Mouse (Mus musculus): ENCODE results near the gene Nkiras2.
"Not testable (repeated sequence)": the region's sequence is repeated elsewhere in the genome, so short reads cannot be mapped to it uniquely, and the experiment has no call there.

Gene Nkiras2

DNA sequence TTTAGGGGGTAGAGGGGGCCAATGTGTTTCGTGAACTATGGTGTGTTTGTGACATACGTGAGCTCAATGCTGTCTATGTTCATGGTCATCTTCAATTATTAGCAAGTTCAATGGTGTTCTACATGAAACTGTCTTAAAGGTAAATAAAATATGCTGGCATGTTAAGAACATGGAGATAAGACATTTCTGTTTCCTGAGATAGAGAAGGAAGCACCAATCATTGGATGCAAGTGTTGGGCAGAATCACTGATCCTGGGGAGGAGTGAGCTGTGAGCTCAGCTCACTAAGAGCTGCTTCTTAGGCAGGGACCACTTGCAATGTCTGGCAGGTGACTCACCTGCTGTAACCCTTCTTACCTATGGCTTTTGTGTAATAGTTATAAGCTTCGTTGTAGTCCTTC lies 17.7 kb upstream of the Nkiras2 start:
- no peak for DNase-seq (ENCODE audit: low read depth, low spot score)

DNA sequence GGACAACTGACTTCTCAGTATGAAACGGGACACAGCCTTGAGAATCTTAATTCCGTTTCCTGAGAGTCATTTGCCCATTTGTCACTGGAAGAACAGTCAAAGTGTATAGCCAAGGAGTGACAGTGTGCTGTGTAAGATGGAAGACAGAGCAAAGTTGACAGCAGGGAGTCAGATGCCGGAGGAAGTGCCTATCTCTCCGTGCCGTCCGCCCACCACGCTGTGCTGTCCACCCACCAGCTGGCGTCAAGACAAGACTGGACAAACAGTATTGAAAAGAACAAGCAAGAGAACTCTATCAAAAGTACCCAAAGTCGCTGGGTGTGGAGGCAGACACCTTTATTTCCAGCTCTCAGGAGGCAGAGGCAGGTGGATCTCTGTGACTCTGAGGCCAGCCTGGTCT lies 15.9 kb upstream of the Nkiras2 start:
- DNase-seq (ENCODE audit: low read depth, low spot score): no peak

DNA sequence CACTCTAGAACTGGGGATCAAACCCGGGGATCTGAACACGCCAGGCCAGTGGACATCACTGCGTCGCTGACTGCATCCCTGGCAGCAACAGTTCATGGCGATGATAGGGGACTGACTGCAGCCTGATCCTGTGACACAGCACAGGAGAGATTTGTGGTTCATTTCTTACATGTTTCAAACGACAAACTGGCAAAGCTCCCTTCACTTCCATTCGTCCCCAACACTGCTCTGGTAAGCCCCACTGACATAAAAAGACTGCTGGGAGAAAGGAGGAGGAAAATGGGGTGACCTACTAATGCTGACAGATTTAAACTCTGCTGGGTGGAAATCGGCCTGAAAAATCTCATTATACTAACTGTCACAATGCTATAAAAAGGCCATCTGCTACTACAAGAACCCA lies 15.2 kb upstream of the Nkiras2 start:
- DNase-seq (ENCODE audit: low read depth, low spot score): no peak

DNA sequence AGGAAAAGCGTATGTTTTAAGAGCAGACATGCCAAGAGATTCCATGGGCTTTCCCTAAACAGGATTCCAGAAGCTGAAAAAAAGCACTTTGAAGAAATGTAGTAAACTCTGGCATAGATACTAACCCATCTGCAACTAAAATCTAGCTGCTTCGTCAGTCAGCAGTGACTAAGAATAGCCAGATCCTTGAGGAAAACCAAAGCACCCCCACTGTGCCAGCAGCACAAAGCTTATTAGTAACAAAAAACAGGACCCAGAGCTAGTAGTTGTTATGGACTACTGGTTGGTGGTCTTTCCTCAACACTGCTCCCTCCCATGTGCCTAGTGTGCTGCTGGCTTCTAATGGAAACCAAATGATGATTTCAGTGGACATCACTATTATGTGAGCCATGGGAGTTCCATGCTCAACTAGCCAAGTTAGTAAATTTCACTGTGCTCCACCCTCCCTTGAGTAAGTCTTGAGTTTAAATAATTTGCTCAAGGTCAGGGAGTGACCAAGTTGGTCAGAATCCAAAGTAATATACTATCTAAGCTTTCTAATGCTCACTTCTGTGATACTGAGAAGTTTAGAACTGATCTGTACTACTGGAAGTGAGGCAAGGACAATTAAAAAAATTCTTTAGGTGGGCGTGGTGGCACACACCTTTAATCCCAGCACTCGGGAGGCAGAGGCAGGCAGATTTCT lies 14.6 kb upstream of the Nkiras2 start:
- DNase-seq (ENCODE audit: low read depth, low spot score): no peak

DNA sequence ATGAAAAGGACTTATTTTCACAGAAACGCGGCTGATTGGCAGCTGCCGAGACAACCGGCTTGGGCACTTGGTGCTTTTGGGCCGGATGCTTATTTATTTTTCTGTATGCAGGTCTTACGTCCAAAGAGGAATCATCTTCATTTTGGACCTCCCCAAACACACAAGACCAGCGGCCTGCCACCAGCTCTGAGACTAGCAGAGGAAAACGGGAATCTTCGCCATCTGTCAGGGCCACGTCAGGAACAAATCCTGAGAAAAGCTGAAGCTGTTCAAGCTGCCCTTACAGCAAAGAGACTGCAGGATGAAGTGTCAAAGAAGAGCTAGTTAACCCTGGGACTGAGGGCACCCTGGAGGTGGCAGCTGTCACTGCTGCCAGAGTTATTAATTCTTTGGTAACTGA lies 13.6 kb upstream of the Nkiras2 start:
- DNase-seq (ENCODE audit: low read depth, low spot score): no peak

DNA sequence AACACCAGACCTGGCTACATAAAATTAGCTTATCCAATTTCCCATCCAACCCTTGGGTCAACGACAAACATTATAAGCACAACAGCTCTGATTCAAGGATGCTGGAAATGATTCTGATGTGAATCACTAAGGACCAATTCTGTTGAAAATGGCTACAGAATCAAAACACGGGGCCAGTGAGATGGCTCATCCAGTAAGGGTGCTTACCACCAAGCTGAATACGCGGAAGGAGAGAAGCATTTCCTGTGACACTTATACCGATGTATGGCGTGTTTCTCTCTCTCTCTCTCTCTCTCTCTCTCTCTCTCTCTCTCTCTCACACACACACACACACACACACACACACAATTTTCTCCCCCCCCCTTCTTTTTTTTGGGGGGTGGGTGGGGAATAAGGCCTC lies 11.9 kb upstream of the Nkiras2 start:
- no peak for DNase-seq (ENCODE audit: low read depth, low spot score)

DNA sequence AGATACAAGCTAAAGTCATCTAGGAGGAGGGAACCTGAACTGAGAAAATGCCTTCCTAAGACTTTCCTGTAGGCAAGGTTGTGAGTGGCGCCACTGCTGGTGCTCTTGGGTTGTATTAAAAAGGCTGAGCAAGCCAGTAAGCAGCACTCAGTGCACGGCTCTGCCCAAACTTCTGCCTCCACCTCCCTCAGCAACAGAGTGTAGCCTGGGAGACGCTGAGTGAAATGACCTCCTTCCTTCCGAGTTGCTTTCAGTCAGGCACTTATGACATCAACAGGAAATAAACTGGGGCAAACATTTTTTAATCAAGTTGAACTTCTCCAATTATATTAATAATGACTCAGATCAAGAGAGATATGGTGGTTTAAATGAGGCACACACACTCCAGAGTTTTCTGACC lies 10.2 kb upstream of the Nkiras2 start:
- DNase-seq (ENCODE audit: low read depth, low spot score): no peak

DNA sequence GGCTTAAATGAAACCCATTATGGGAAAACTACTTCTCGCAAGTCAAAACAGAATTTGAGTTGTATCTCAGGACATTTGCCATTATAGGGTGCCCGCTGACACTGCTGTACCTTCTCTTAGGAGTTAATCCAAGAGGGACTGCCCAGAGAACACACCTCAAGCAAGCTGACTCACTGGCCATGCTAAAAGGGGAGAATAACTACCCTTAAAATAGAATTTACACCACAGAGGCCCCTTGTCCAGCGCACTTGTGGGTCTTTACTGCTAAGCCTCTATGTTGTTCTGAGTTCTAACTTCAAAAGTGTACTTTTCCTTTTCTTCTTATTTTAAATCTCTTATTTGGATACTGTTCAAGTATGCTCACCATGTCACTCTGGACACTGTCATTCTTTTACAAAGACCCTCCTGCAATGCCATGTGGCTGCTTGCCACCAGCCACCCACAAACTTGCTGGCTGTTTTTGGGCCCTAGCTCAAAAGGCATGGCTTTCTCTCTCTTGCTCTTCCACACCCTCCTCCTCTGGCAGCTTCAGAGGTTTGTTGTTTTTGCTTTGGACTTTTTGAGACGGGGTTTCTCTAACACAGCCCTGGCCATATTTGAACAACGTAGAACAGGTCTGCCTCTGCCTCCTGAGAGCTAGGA lies 9.6 kb upstream of the Nkiras2 start:
- no peak for DNase-seq (ENCODE audit: low read depth, low spot score)

DNA sequence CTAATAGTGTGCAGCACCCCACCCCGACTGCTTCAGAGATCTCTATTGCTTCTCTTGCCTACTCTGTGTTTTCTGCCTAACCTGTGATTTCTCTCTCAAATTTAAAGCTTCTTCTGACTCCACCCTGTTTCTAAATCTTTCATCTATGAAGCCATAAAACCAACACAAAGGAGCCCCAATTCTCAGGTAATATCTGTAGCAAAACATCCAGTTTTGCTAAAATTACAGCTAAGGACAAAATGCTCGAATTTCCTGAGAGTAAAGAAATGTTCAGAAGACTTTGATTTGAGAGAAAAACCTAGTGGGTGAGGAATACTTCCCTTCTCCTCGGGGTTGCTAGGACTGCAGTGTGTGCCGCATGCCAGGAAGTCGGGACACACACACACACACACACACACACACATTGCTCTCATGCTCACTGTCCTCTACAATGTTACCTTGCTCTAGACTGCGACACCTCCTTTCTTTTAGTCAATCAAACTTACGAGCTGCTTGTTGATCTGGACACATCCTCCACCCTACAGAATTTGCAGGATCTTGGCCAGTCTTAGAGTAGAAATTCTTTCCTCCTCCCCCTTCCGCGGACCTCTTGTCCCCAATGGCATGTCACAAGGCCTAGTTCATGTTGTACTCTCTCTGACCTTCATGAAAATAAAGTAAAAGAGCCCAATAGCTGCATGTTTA lies 8.9 kb upstream of the Nkiras2 start:
- DNase-seq (ENCODE audit: low read depth, low spot score): no peak

DNA sequence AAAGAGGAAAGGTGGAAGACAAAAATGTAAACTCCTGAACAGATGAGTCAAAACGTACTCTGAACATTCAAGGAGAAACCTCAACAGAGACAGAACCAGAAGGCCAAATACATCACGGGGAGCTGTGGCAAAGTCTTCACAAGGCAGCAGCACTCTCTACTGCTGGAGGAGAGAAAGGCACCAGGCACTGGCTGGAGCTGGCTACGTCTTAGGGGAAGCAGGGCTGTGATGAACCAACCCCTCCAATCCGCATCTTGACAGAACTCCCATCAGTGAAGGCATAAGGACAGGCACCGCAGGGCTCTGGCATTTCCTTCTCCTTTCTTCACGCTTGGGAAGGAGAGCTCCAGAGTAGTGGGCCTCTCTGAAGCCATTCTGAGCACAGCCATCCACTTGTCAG lies 7.4 kb upstream of the Nkiras2 start:
- DNase-seq (ENCODE audit: low read depth, low spot score): no peak

DNA sequence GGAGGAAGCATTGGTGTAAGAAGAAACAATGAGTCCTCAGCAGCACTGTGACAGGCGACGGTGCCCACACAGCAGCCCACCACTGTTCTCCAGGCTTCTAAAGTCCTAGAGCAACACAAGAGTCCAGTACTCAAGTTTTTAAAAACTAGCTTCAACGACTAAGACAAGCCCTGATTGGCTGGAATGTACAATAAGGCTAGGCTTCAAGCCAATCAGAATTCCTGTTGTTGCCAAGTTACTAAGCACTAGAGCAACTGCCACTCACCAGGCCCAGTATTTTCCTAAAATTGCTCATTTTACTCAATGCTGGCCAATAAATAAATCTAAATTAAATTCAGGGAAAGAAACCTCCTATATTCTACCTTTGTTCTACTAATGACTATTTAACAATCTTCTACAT lies 5.8 kb upstream of the Nkiras2 start:
- DNase-seq (ENCODE audit: low read depth, low spot score): no peak

DNA sequence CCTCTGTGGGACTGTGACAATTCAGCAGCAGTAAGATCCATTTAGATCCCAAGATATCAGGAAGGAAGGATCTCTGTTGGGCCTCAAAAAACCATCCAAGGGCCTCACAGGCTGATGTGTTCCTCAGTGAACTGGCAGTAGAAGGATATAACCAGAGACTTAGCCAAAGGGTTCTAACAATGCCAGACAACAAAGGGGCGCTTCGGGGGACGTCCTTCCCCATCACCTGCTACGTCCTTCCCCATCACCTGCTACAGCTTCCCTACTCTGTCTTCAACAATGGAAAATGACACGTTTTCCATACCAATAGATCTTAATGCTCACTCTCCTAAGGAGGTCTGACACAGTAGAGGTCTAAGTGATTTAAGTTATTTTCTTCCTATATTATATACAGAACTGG lies 2.7 kb upstream of the Nkiras2 start:
- no peak for DNase-seq (ENCODE audit: low read depth, low spot score)

DNA sequence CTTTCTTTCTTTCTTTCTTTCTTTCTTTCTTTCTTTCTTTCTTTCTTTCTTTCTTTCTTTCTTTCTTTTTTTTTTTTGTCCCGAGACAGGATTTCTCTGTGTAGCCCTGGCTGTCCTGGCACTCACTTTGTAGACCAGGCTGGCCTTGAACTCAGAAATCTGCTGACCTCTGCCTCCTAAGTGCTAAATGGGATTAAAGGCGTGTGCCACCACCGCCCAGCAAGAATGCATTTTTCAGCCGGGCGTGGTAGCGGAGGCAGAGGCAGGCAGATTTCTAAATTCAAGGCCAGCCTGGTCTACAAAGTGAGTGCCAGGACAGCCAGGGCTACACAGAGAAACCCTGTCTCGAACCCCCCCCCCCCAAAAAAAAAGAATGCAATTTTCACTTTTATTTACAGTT lies 2.2 kb upstream of the Nkiras2 start:
- DNase-seq (ENCODE audit: low read depth, low spot score): not testable (repeated sequence)

DNA sequence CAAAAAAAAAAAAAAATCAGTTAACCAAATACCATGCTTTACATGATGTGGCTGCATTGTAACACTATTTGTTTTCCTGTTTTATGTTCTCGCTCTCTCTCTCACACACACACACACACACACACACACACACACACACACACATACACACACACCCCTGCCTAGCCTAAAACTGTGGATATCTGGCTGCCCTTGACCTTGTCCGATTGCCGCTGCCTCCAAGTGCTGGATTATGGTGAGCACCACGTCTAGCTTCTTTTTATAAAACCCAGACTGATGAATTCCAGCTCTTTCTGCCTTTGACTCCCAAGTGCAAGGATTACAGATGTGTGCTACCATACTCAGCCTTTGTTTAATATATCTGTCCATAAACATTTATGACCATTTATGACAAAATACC lies 1.6 kb upstream of the Nkiras2 start:
- DNase-seq (ENCODE audit: low read depth, low spot score): no peak

DNA sequence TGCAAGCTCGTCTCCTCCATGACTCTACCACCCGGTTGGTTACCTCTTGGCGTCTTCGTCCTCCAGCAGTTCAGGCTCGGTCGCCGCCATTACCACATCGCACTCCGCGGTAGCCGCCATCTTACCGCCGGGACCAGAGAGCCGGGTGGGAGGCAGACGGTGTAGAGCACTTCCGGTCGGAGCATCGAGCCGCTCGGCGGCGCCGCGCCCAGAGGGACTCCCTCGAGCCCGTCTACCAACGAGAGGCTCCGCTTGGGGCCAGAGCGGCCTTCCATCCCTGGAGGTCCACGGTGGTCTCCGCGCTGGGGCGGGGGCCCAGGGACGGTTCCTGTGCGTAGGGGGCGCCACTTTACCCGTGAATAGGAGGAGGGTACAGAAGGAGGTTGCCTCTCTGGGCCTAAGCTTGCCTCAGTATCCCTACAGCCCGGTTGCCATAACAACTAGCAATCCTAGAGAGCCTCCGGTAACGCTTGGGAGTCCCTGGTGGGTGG lies 486 bp downstream of the Nkiras2 start:
- DNase-seq (ENCODE audit: low read depth, low spot score): peak; percentile 84

DNA sequence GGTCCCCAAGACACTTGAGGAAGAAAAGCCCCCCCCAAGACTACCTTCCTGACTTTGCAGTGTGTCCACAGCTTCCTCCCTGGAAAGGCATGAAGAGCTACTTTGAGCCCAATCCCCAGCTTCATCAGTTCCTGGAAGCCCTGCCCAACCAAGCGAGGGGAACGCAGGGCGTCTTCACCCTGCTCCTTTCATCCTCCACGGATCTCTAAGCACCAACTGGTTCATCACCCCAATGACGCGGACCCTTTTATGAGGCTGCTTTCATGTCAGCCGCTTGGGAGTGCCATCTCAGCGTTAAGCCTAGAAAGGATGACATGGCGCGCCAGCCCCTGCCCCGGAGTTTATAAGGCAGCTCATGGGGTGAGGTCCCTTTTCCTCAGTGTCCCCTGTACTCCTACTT lies 938 bp downstream of the Nkiras2 start, which contains the start of gene Dnajc7:
Gene Dnajc7 (minus strand): TSS at position 187 of the 400 bp plus-strand sequence.
- DNase-seq (ENCODE audit: low read depth, low spot score): no peak

DNA sequence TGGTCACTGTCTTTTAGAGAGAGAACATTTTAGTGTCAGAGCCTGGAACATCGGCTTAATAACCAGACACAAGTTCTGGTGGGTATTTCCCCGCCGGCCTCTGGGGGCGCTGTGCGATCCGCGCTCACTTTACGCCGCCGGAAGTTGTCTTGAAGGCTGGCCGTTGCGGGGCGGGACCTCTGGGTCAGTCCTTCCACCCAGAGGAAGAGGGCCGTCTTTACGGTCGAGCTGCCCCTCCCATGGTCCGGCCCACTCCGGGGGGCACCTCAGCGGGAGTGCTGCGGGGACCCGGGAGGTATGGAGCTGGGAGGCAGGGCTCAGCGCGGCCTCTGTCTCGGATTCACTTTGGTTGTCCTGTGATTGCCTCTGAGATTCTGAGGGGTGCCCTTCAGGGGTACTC lies 3.7 kb downstream of the Nkiras2 start:
- peak; percentile 82 for DNase-seq (ENCODE audit: low read depth, low spot score)

DNA sequence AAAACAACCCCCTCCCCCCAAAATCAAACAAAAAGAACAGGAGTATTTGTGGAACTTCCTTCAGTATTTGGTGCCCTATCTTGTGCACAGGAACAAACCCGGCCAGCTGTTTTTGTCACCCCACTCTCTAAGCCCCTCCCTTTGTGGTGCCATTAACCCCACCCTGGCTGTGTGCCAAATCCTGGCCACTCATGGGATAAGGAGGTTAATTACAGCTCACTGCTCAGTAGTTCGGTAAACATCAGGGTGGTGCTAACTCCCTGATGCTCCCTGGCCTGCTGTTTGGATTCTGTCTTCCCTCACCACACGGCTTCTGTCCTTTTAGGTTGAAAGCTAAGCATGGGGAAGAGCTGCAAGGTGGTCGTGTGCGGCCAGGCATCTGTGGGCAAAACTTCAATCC lies 4.8 kb downstream of the Nkiras2 start:
- no peak for DNase-seq (ENCODE audit: low read depth, low spot score)

DNA sequence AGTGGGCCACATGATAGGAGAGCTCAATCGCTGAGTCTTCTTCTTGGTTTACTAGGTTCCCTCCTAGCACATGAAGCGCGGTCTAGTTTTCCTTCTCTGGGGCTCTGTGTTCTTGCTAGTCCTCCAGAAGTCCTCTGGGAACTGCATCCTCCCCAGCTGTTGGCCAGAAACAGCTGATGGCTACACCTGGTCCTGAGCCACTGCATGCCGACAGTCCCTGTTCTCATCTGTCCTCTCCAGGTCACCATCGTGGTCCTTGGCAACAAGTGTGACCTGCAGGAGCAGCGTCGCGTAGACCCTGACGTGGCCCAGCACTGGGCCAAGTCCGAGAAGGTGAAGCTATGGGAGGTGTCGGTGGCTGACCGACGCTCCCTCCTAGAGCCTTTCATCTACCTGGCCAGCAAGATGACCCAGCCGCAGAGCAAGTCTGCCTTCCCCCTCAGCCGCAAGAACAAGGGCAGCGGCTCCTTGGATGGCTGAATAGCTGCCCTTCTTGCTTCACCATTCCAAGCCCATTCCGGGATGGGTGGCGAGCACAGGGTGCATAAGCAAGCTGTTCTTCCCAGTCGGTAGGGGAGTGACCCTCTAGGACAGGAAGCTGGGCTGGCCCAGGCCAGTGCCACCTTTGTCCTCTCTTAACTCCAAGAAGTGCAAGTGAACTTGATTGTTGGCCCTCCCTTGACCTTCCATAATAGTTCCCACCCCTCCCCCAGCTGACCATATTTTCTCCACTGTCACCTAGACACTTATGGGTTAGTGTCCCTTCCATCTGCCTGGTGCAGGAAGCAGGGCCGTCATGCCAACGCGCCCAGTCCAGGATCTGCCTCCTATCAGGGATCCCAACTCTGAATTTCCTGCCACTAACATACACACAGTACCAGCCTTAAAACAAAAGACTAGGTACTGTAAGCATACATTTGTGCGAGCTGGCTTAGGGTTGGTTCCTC lies 7.0 kb downstream of the Nkiras2 start:
- DNase-seq (ENCODE audit: low read depth, low spot score): no peak

DNA sequence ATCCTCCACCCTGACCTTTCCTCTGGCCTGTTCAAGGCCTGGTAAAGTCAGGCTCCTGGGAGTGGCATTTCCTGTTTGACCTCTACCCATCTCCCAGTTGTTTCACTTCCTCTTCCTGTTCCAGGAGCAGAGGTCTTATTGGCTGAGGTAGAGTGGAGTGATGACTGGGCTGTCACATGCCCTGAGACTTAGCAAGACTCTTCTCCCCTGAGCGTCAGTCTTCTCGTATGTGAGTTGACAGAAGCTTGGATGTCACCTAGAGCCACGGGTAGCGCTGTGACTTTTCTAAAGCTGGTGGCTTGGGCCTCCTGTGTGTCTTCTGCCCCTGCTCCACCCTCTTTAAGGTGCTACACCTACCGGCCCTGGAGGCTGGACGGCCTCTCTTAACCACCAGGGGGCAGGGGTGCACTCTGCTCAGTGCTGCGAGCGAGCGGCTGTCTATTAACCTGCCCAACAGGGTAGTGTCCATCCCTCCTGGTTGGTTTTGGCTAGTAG lies 7.7 kb downstream of the Nkiras2 start:
- no peak for DNase-seq (ENCODE audit: low read depth, low spot score)

DNA sequence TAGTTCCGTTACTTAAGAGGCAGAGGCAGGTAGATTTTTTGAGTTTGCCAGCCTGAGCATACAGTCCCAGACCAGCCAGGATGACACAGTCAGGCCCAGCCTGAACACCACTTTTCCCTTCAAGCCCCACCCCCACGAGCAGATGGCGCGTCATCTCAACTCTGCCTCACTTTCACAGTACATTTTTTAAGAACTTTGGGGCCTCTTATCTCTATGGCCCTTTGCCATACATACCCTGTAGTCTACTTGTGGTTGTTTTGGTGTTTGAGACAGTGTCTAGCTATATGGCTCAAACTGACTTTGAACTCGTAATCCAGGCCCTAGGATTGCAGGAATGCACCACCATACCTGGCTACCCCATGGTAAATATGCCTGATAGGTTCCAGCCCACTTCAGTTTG lies 9.0 kb downstream of the Nkiras2 start:
- no peak for DNase-seq (ENCODE audit: low read depth, low spot score)

All from retina, adult 2 months (tissue).